Mouse (Mus musculus): ENCODE measurements around the gene Itpripl2. TPM values are rescaled to one million over a fixed set of nuclear protein-coding genes. Genes with fewer than 3 reads are reported as not detected.

Gene Itpripl2
- total and polyA plus RNA-seq, 3 experiments = not detected

DNA sequence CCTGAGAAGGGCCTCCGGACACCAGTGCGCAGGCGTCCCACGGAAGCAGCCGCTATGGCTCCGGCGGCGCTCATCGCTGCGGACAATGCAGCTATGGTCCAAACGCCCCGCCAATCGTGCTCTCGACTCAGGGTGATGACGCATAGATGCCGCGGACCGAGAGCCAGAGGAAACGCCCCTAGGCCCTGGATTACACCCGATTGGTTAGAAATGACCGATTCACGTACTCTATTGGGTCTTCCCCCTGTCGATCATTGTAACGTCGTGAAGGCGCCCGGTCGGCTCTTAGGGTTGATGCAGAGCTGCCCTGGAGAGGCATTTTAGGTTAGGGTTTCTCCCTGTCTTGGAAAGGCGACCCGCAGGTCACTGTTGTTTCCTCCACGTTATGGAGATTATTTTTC lies 41.4 kb upstream of the Itpripl2 start, which contains the start of gene Coq7 (continued):
- TF ChIP-seq ZKSCAN1 (IDR thresholded peaks at IDR 0.05; ENCODE audit: borderline replicate concordance, low read depth, low read length) = no peak
- peak; percentile 74 for TF ChIP-seq POLR2A (IDR thresholded peaks at IDR 0.05; ENCODE audit: low read depth, low read length)
- TF ChIP-seq MAX (IDR thresholded peaks at IDR 0.05; ENCODE audit: low read length) = no peak

DNA sequence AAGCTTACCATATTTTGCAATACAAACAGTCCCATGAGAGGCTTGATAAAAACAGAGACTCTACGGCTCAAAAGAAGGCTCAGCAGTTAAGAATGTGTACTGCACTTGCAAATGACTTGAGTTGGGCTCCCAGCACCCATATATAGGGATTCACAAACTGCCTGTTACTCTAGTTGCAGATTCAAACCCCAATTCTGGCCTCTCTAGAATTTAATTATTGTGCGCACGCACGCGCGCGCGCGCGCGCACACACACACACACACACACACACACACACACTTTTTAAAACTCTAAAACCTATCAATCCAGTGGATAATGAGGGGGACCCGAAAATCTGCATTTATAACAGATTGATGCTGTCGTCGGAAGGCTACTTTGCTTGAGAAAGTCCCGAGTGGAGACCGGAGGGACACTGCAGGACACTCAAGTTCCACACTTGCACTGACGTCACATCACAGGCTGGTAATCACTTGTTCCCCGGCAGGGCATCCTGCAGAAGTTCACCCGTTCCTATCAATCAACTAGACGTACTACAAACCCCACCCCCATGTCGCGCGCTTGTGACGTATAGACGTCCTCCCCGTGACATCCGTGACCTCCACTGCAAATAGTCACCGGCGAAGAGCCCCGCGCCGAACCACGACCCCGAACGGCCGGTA lies 40.9 kb upstream of the Itpripl2 start:
- DNase-seq (ENCODE audit: extremely low read depth) = peak; percentile 98
- Histone ChIP-seq H3K9me3 (replicated peaks; ENCODE audit: low read length) (no peaks in the 10 kb centered on the region), H3K36me3 (replicated peaks in 1 of 2; ENCODE audit: control insufficient read depth in 1 of 2, insufficient read depth in 1 of 2, low read length in 1 of 2) (peaks cover 0 to 21% of the 10 kb centered on the region in 2 experiments), H3K27ac (ENCODE audit: insufficient read depth, low read depth) (peak overlapping the region; percentile 89), H3K4me2 (ENCODE audit: insufficient read depth, low read depth, poor library complexity, severe bottlenecking) (peak overlapping the region; percentile 99), H3K4me3 (replicated peaks in 1 of 3; ENCODE audit: low read depth in 2 of 3, low read length in 2 of 3, poor library complexity in 1 of 3) (peak overlapping the region; percentile 71 to 91 (median 87)), H3K9ac (ENCODE audit: insufficient read depth, low read depth) (peak overlapping the region; percentile 70), H3K27me3 (replicated peaks) (peaks cover 2% of the 10 kb centered on the region), H3K4me1 (ENCODE audit: control insufficient read depth in 1 of 2, insufficient read depth in 2 of 2) (peaks cover 0 to 13% of the 10 kb centered on the region in 2 experiments; a peak in 2 of 4 replicates), H3K79me2 (replicated peaks; ENCODE audit: control insufficient read depth, extremely low read depth, insufficient read depth, poor library complexity, severe bottlenecking) (no peaks in the 10 kb centered on the region)
- in situ Hi-C loops (cut with MboI; ENCODE audit: low pct_ligation_motif_present, low pct_unique_long_range_greater_than_20kb, low sequenced_read_pairs) = no loop called here
- TF ChIP-seq ETS1 (conservative IDR thresholded peaks at IDR 0.05; ENCODE audit: low read depth, low read length) (0 out of 2 replicates have a peak, but pooled peaks have one; percentile 2), POLR2AphosphoS2 (IDR thresholded peaks at IDR 0.05; ENCODE audit: low read depth, low read length) (peak; percentile 7; the same call in 1 of the 2 replicates), BHLHE40 (IDR thresholded peaks at IDR 0.05; ENCODE audit: low read depth, low read length) (peak; percentile 50; the same call in 1 of the 2 replicates), E2F4 (IDR thresholded peaks at IDR 0.05; ENCODE audit: insufficient replicate concordance, low read depth, low read length) (no peak), JUN (IDR thresholded peaks at IDR 0.05; ENCODE audit: insufficient read depth, low read depth, low read length) (peak; percentile 30; the same call in 1 of the 2 replicates), NELFE (IDR thresholded peaks at IDR 0.05; ENCODE audit: low read depth, low read length) (no peak), CHD1 (IDR thresholded peaks at IDR 0.05; ENCODE audit: low read depth, low read length) (0 out of 2 replicates have a peak, but pooled peaks have one; percentile 29), USF2 (conservative IDR thresholded peaks at IDR 0.05; ENCODE audit: low read depth, low read length) (peak; percentile 30; the same call in 1 of the 2 replicates), KAT2A (IDR thresholded peaks at IDR 0.05; ENCODE audit: insufficient replicate concordance, low read length) (no peak), MXI1 (IDR thresholded peaks at IDR 0.05; ENCODE audit: low read depth, low read length) (no peak; the same call in 1 of the 2 replicates), MAZ (IDR thresholded peaks at IDR 0.05; ENCODE audit: low read depth, low read length) (peak; percentile 73; the same call in 1 of the 2 replicates), HCFC1 (IDR thresholded peaks at IDR 0.05; ENCODE audit: low read depth, low read length) (peak; percentile 80), USF1 (IDR thresholded peaks at IDR 0.05; ENCODE audit: low read depth, low read length) (peak; percentile 64), NRF1 (IDR thresholded peaks at IDR 0.05; ENCODE audit: low read depth, low read length) (peak; percentile 59), JUND (conservative IDR thresholded peaks at IDR 0.05; ENCODE audit: low read depth, low read length) (peak; percentile 7; the same call in 1 of the 2 replicates)
- dilution Hi-C loops (cut with MboI; ENCODE audit: extremely low pct_ligation_motif_present, extremely low pct_unique_long_range_greater_than_20kb, low sequenced_read_pairs) = no loop called here
